Mouse (Mus musculus): ENCODE measurements at regions not wholly inside any gene's neighbourhood (a gene's known extent, or its start where the extent isn't known, plus 50 kb on each side); places are given as distances from the start of the nearest gene placed in this dataset.

DNA sequence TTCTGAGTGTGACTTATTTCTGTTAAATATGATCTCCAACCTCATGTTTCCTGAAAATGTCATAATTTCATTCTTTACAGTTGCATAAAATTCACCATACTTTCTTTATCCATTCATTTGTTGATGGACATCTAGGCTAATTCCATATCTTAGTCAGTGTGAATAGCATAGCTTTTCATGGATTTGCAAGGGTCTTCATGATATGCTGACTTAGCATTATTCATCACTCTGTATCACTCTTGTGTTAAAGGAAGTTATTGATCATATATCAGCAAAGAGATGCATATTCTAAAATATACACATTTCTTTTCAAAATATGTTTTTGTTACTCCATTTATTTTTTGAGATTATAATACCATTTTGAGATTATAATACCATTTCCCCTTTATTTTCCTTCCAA, 107.4 kb downstream of the Ect2 start:
- in situ Hi-C loops (cut with MboI; ENCODE audit: low pct_unique_long_range_greater_than_20kb in 1 of 2, low sequenced_read_pairs in 2 of 2, unreplicated experiment in 1 of 2) = loop anchor here in 1 of 2 experiments (5.0 kb wide), 1 partner anchor 39 kb away; no protein-coding TSS in a partner anchor

DNA sequence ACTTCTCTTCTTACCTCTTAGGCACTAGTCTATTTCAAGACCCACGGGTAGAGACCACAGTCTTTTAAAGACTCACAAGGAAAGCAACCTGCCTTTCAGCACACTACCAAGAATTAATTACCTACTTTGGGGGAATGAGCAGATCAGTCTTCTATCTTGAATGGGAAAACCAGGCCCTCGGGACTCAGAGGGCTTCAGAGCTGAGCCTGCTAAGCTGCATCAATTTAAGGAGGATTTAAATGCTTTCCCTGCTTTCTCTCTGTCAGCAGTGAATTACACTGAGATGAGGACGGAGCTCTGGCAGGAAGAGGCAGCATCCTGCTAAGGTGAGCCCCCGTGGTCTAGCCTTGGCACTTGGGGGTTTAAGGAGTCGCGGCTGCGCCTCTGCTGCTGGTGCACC, 108.9 kb downstream of the Ect2 start:
- in situ Hi-C loops (cut with MboI; ENCODE audit: low pct_unique_long_range_greater_than_20kb in 1 of 2, low sequenced_read_pairs in 2 of 2, unreplicated experiment in 1 of 2) = loop anchor here in 1 of 2 experiments (5.0 kb wide), 1 partner anchor 37 kb away; no protein-coding TSS in a partner anchor
